Mouse (Mus musculus) central nervous system, embryonic 18 days (tissue): ENCODE results near the gene Cyb5r1. TPM values are rescaled to one million over a fixed set of nuclear protein-coding genes. Genes with fewer than 3 reads are reported as not detected.

Experiments
- polyA plus RNA-seq: library from polyadenylated mRNA; depleted of rRNA; stranded (reverse); fragments of >200 nt; gene quantifications from 2 replicates; pipeline ENCODE4 v1.2.3, GENCODE M21; 2012; rRNA removed

Gene Cyb5r1
- 9.6 and 10.8 TPM in 2 replicates for polyA plus RNA-seq

DNA sequence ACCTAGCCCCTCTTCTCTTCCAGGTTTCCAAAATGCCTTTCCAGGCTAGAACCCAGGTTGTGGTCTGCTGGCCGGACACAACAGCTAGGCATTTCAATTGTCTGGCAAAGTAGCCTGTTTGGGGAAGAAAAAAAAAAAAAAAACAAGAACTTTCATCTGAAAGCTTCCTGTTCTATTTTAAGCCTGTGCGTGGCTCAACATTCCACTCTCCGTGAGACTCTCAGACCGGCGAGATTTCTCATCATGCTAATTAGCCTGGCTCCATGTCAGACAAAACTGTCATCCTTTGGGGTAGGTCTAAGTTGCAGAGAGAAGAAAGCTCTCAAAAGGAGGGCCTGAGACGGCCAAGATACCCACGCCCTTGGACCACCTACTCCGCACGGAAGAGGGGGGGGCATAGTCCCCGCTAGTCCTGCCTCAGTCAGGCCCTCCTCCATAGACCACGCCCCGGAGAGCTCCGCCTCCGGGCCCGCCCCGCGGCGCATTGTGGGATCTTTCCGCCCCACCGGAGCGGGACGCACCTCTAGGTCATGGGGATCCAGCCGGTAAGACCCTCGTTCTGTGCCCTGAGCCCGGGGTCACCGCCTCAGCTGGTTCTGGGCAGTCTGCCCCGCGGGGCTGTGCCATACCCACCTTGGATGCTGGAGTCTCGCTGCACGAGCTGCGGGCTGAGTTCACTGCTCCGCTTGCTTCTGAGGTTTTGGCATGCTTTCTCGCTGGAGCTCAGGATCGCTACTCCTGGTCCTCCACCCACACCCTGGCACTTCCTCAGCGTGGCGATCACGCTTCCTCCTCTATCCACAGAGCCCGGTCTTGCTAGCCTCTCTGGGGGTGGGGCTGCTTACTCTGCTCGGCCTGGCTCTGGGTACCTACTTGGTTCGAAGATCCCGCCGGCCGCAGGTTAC, at the start of gene Cyb5r1:
Gene Cyb5r1, plus strand, starts transcription at position 51 of the 905 bp plus-strand sequence.

DNA sequence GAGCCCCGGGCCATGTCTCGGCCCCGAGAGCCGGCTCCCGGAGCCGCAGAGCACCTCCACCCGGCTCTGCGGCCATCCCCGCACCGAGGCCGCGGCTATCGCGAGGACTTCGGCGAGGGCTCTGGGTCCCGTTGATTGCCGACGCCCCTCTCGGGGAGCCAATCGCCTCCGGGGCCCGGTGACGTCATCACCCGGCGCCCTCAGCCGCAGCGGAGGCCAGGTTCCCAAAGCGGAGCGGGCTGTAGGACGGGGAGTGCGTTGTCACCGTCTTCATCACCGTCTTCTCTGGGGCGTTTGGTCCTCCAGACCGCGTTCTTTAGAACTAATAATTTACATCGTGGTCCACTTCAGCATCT, 43.5 kb upstream of the Cyb5r1 start, which contains the start of gene Tmem183a:
Gene Tmem183a, minus strand, starts transcription at position 123 of the 356 bp plus-strand sequence.

DNA sequence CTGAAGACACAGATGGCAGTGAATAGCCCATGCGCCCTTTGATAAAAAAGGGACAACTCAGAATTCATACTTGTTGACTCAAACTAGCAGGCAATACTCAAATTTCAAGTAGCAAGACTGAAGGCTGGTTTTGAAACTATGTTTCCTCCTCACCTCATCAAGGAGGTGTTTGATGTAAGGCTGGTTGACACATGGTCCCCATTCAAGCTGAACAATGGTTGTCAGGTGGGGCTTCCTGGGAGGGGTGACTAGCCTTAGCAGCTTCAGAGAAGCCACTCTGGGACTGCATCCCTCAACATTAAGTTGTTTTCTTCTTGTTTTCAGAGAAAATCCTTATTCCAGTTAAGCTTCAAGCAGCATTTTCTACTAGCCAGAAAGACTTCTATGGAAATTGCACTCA, 19.7 kb upstream of the Cyb5r1 start, which contains the start of gene 4933406M09Rik:
Gene 4933406M09Rik, plus strand, starts transcription at position 275 of the 400 bp plus-strand sequence.

DNA sequence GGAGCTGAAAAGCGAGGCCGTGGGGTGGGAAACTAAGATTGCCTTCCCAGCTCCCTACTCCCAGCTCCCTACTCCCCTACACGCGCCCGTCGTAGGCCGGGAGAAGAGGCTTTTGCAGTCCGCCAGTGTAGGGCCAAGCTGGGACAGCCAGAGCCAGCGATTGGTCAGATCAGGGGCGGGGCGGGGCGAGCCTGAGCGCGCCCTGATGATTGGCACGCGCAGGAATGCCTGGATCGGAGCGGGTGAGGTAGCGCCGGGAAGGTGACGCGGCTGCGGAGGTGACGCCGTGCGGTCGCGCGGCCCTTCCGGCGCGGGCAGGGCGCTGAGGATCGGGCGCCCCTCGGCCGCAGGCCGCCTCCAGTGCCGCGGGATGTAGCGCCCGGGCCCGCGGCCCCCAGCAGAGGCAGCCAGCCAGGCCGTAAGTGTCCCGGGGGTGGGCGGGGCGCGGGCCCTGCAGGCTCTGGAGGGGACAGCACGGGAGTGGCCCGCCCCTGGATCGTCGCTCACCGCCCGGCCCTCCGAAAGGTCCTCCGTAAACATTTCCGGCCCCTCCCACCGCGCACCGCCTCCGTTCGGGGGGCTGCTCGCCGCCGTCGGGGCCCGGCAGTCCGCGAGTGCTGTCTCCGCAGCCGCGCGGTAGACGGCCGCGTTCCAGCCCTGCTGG, 9.9 kb downstream of the Cyb5r1 start, which contains the start of gene Adipor1:
Gene Adipor1, plus strand, starts transcription at position 211 of the 664 bp plus-strand sequence.

DNA sequence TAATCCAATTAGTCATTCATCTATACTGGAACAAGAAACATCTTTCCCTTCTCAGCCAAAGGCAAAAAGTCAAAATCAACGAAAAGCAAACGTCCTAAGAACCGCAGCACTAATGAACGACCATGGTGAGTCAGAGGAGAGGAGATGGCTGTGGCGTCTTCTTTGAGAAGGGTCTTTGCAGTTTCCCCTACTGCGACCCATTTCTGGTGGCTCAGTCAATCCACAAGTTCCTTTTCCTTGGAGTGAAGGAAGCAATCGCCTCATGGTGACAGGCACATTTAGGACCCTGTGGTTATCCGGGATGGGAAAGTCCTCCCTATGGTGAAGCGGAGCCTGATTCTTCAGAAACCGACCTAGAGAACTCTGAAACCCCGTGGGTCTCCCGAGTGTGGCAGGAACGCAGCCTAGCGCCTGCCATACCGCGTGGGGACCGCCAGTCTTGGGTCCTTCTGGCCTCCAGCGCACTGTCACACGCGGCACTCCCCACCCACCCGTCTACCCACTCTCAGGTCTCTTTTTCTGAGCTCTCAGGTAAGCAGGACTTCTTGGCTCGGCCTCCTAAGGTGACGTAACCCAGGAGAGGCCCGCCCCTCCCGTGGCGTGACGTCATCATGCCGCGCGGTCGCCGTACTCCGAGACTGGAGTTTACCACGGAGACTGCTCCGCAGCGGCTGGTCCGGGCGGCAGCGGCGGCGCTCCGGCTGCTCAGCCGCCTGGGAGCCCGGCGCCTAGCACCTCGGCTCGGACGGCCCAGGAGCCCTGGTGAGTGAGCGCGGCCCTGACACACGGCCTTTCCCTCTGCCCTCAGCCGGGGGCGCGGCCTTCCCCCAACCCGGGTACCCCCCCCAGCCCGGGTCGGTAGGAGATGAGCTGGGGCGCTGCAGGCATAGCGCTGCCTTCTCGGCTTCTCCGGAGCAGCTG, 49.8 kb downstream of the Cyb5r1 start, which contains the start of gene Klhl12:
Gene Klhl12, plus strand, starts transcription at position 628 of the 921 bp plus-strand sequence.

Other genes starting within 250 kb of the Cyb5r1 start
- 2.4 and 2.8 TPM in 2 replicates for gene Chil1, start 223.4 kb upstream of the Cyb5r1 start, polyA plus RNA-seq
- gene Mybph, start 212.1 kb upstream of the Cyb5r1 start, polyA plus RNA-seq = 0.44 and 1.4 TPM in 2 replicates
- gene Adora1, start 170.1 kb upstream of the Cyb5r1 start, polyA plus RNA-seq = 31.6 and 36.9 TPM in 2 replicates
- gene Myog, start 115.6 kb upstream of the Cyb5r1 start, polyA plus RNA-seq = 0.13 and 4.1 TPM in 2 replicates
- gene Ppfia4, start 72.6 kb upstream of the Cyb5r1 start, polyA plus RNA-seq = 61.0 and 61.3 TPM in 2 replicates
- gene Tmem183a, start 43.6 kb upstream of the Cyb5r1 start, polyA plus RNA-seq = 97.6 and 114 TPM in 2 replicates
- gene 4933406M09Rik, start 19.6 kb upstream of the Cyb5r1 start, polyA plus RNA-seq = not detected in 2 replicates
- gene Adipor1, start 9.8 kb downstream of the Cyb5r1 start, polyA plus RNA-seq = 52.3 and 52.4 TPM in 2 replicates
- 26.5 and 27.2 TPM in 2 replicates for gene Klhl12, start 50.0 kb downstream of the Cyb5r1 start, polyA plus RNA-seq
- gene Rabif, start 89.1 kb downstream of the Cyb5r1 start, polyA plus RNA-seq = 45.0 and 45.1 TPM in 2 replicates
- 0.07 TPM in 1 of 2 replicates, not detected in the other for gene Mgat4e, start 144.1 kb downstream of the Cyb5r1 start, polyA plus RNA-seq
- gene Kdm5b, start 154.6 kb downstream of the Cyb5r1 start, polyA plus RNA-seq = 47.1 and 49.4 TPM in 2 replicates
- gene Syt2, start 241.1 kb downstream of the Cyb5r1 start, polyA plus RNA-seq = 2.9 and 4.9 TPM in 2 replicates